Mouse (Mus musculus) thymus, adult 18-20 months (tissue): Measurements from ENCODE around the gene Dcp1a.

Experiments used
- DNase-seq, 2 experiments: peaks; one replicate each; pipeline ENCODE4 v3.0.0; 2022; ENCODE audit warnings: mixed read lengths in 2 of 2

The Dcp1a gene

GRCm38 (mm10) chr14:30561470-30562187, 82.3 kb downstream of the Dcp1a start:
- no peak for DNase-seq

- DNase-seq = no peak
Observed at GRCm38 (mm10) chr14:30562343-30562742, 83.0 kb downstream of the Dcp1a start.

- no peak for DNase-seq
Observed at GRCm38 (mm10) chr14:30564451-30564850, 85.1 kb downstream of the Dcp1a start.

GRCm38 (mm10) chr14:30566317-30566716, 87.0 kb downstream of the Dcp1a start:
- no peak for DNase-seq

DNA sequence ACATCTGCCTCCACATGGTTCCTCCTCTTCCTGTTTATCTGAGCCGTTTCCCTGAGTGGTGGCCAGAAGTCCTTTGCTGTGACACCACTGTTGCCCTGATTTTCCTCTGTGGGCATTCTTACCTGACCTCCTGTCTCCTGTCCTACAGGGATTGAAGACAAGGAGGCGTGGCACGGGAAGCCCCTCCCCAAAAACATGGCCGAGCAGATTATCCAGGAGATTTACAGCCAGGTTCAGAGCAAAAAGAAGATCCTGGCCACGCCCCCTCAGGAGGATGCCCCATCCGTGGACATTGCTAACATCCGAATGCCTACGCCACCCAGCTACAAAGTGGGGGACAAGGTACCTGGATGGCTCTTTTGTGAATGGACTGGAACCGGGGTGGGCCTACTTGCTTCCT, 88.7 kb downstream of the Dcp1a start:
- DNase-seq = no peak

GRCm38 (mm10) chr14:30570303-30570702, 91.0 kb downstream of the Dcp1a start:
- no peak for DNase-seq

GRCm38 (mm10) chr14:30572253-30572652, 92.9 kb downstream of the Dcp1a start:
- DNase-seq = no peak

DNA sequence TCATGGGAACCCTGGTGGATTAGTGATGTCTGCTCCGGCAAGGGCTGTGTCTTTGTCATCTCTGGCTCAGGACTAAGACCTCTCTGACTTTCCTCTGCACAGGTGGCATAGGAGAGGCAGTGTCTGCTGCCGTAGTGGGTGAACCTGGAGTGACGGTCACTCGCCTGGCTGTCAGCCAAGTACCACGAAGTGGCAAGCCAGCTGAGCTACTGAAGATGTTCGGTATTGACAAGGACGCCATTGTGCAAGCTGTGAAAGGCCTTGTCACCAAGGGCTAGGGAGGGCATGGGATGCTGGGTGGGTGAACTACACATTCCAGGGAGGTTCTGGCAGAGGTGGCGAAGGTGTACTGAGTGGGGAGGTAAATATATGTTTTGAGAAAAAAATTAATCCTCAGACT, 93.9 kb downstream of the Dcp1a start:
- no peak for DNase-seq

- DNase-seq = peak in 1 of 2 experiments; percentile 35
Observed at GRCm38 (mm10) chr14:30573983-30574584, 94.7 kb downstream of the Dcp1a start.

GRCm38 (mm10) chr14:30575791-30576190, 96.5 kb downstream of the Dcp1a start:
- DNase-seq = no peak

DNA sequence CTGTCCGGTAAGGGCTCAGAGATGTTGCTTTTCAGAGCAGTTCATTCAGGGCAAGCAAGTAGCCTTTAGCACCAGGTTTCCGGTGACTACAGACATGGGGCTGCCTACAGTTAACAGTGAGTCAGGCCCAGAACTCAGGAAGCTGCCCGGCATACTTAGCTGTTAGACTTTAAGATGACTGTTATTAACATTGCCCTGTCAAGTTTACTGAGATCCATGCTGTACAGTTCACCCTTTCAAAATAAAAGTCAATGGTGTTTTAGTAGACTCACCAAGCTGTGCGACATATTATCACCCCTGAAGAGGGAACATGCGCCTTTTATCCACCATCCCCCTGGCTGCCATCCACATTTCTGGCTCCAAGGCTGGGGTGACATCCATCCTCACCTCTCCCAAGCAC, 96.9 kb downstream of the Dcp1a start:
- DNase-seq = no peak
